Mouse (Mus musculus) layer of hippocampus, postnatal 14 days (tissue): ENCODE data around the gene Gapvd1. TPM values are rescaled to one million over a fixed set of nuclear protein-coding genes. Genes with fewer than 3 reads are reported as not detected.
A peak's percentile ranks its signal among the peaks of the same experiment; 100 is the strongest.
"Not testable (repeated sequence)": the region's sequence is repeated elsewhere in the genome, so short reads cannot be mapped to it uniquely, and the experiment has no call there.

ENCODE experiments used
- DNase-seq, 2 experiments: peaks; one replicate each; pipeline ENCODE4 v3.0.0; 2021 to 2022; ENCODE audit warnings: low spot score in 2 of 2, mixed read lengths in 1 of 2
- long read RNA-seq, 2 experiments: library from polyadenylated mRNA; stranded (forward); transcript quantifications; one replicate each; pipeline ENCODE4 v2.0.0; 2021
- total RNA-seq, 2 experiments: library from RNA; stranded (reverse); gene quantifications; 2 replicates each; pipeline ENCODE4 v1.2.3; 2021

Gapvd1 gene
- total RNA-seq, result 100 to 1,000 TPM; 106 to 107 TPM
- long read RNA-seq, experiment 1, full-length matches to known transcripts, result 5 of 21 reads
- long read RNA-seq, experiment 1, partial matches to known transcripts, result 8 of 21 reads
- long read RNA-seq, experiment 1, other reads (novel, unspliced or antisense), result 8 of 21 reads
- long read RNA-seq, experiment 2, full-length matches to known transcripts, result 6 of 27 reads
- long read RNA-seq, experiment 2, partial matches to known transcripts, result 7 of 27 reads
- long read RNA-seq, experiment 2, other reads (novel, unspliced or antisense), result 14 of 27 reads

GRCm38 (mm10) chr2:34754551-34755358 lies at the start of gene Gapvd1:
Gene Gapvd1, minus strand, starts transcription at chr2:34755232.
- DNase-seq, result peak in 1 of 2 experiments; percentile 17

- DNase-seq, result no peak
Measured at GRCm38 (mm10) chr2:34804815-34805214, 49.8 kb upstream of the Gapvd1 start.

GRCm38 (mm10) chr2:34804172-34804571 lies 49.1 kb upstream of the Gapvd1 start:
- DNase-seq, result no peak

GRCm38 (mm10) chr2:34803746-34804145 lies 48.7 kb upstream of the Gapvd1 start:
- no peak for DNase-seq

GRCm38 (mm10) chr2:34802565-34803245 lies 47.7 kb upstream of the Gapvd1 start:
- DNase-seq, result peak; percentile 16 to 39

GRCm38 (mm10) chr2:34801516-34802482 lies 46.8 kb upstream of the Gapvd1 start:
- DNase-seq, result peak; percentile 96 to 98

- no peak for DNase-seq
Measured at GRCm38 (mm10) chr2:34800371-34800770, 45.3 kb upstream of the Gapvd1 start.

GRCm38 (mm10) chr2:34799357-34800256 lies 44.6 kb upstream of the Gapvd1 start, which contains the start of gene Rabepk:
Gene Rabepk, minus strand, starts transcription at chr2:34799912.
- DNase-seq, result peak; percentile 52 to 75

GRCm38 (mm10) chr2:34795426-34795825 lies 40.4 kb upstream of the Gapvd1 start:
- no peak for DNase-seq

GRCm38 (mm10) chr2:34794511-34794910 lies 39.5 kb upstream of the Gapvd1 start:
- no peak for DNase-seq

GRCm38 (mm10) chr2:34792543-34792942 lies 37.5 kb upstream of the Gapvd1 start:
- DNase-seq, result not testable (repeated sequence)

- DNase-seq, result no peak
Measured at GRCm38 (mm10) chr2:34790282-34790681, 35.2 kb upstream of the Gapvd1 start.

- DNase-seq, result no peak
Measured at GRCm38 (mm10) chr2:34784085-34784484, 29.1 kb upstream of the Gapvd1 start.

- no peak for DNase-seq
Measured at GRCm38 (mm10) chr2:34783064-34784020, 28.3 kb upstream of the Gapvd1 start.

- DNase-seq, result no peak
Measured at GRCm38 (mm10) chr2:34777237-34777868, 22.3 kb upstream of the Gapvd1 start.

- DNase-seq, result no peak
Measured at GRCm38 (mm10) chr2:34774493-34774892, 19.5 kb upstream of the Gapvd1 start.

- DNase-seq, result no peak
Measured at GRCm38 (mm10) chr2:34773673-34774072, 18.6 kb upstream of the Gapvd1 start.
